Mouse (Mus musculus) A20 (cell line): ENCODE results near the gene Pnmal1.

ENCODE experiments used
- DNase-seq: peaks from one replicate; pipeline ENCODE4 v3.0.0-alpha.2; 2011; ENCODE audit warnings: low read depth, low spot score

Pnmal1 gene

GRCm38 (mm10) chr7:16959539-16960187 is at the start of gene Pnmal1:
Gene Pnmal1, plus strand, starts transcription at chr7:16959679.
- no peak for DNase-seq

- no peak for DNase-seq
Measured at GRCm38 (mm10) chr7:16909909-16910308, 49.6 kb upstream of the Pnmal1 start.

GRCm38 (mm10) chr7:16911904-16912303 is 47.6 kb upstream of the Pnmal1 start:
- DNase-seq, result no peak

- DNase-seq, result no peak
Measured at GRCm38 (mm10) chr7:16912360-16912759, 47.1 kb upstream of the Pnmal1 start.

- peak; percentile 75 for DNase-seq
Measured at GRCm38 (mm10) chr7:16913806-16914452, 45.5 kb upstream of the Pnmal1 start.

- DNase-seq, result no peak
Measured at GRCm38 (mm10) chr7:16914453-16915343, 44.8 kb upstream of the Pnmal1 start.

GRCm38 (mm10) chr7:16915461-16916340 is 43.8 kb upstream of the Pnmal1 start:
- no peak for DNase-seq

GRCm38 (mm10) chr7:16916342-16917265 is 42.9 kb upstream of the Pnmal1 start:
- DNase-seq, result no peak

- DNase-seq, result no peak
Measured at GRCm38 (mm10) chr7:16917447-16917846, 42.0 kb upstream of the Pnmal1 start.

GRCm38 (mm10) chr7:16918014-16918413 is 41.5 kb upstream of the Pnmal1 start:
- DNase-seq, result no peak

GRCm38 (mm10) chr7:16918670-16919069 is 40.8 kb upstream of the Pnmal1 start:
- no peak for DNase-seq

- no peak for DNase-seq
Measured at GRCm38 (mm10) chr7:16919395-16920149, 39.9 kb upstream of the Pnmal1 start.

- no peak for DNase-seq
Measured at GRCm38 (mm10) chr7:16920150-16920579, 39.3 kb upstream of the Pnmal1 start.

- DNase-seq, result no peak
Measured at GRCm38 (mm10) chr7:16920818-16921791, 38.4 kb upstream of the Pnmal1 start.

- no peak for DNase-seq
Measured at GRCm38 (mm10) chr7:16921881-16922335, 37.6 kb upstream of the Pnmal1 start.

GRCm38 (mm10) chr7:16922360-16922973 is 37.0 kb upstream of the Pnmal1 start:
- peak; percentile 35 for DNase-seq

- no peak for DNase-seq
Measured at GRCm38 (mm10) chr7:16923283-16924036, 36.0 kb upstream of the Pnmal1 start.
